Mouse (Mus musculus) hindbrain, embryonic 16.5 days (tissue): ENCODE measurements around the gene Tuba8. TPM values are rescaled to one million over a fixed set of nuclear protein-coding genes. Genes with fewer than 3 reads are reported as not detected.

ENCODE experiments used
- ATAC-seq: fragments of 200-750 bp; cut with Nextera tagmentation; 2 replicates; pipeline ENCODE4 v1.8.0; 2017; ENCODE audit warnings: moderate TSS enrichment, moderate library complexity
- H3K27ac ChIP-seq: fragments of 300-500 bp; sonication (generic); 2 replicates; pipeline ENCODE4 v1.5.1; 2014; ENCODE audit warnings: low read depth, mild to moderate bottlenecking, control low read depth, low read length, moderate library complexity
- H3K27me3 ChIP-seq: fragments of 300-500 bp; sonication (generic); replicated peaks from 2 replicates; pipeline ENCODE4 v1.6.1; 2014; ENCODE audit warnings: low read length; ENCODE audit not compliant: control insufficient read depth, insufficient read depth
- H3K36me3 ChIP-seq: fragments of 300-500 bp; sonication (generic); 2 replicates; pipeline ENCODE4 v1.6.1; 2014; ENCODE audit warnings: mild to moderate bottlenecking, low read length, moderate library complexity, mixed read lengths; ENCODE audit not compliant: control insufficient read depth, insufficient read depth
- H3K4me1 ChIP-seq: fragments of 300-500 bp; sonication (generic); 2 replicates; pipeline ENCODE4 v1.6.1; 2014; ENCODE audit warnings: low read depth, low read length; ENCODE audit not compliant: control insufficient read depth, insufficient read depth
- H3K4me2 ChIP-seq: fragments of 300-500 bp; sonication (generic); 2 replicates; pipeline ENCODE4 v1.6.1; 2014; ENCODE audit warnings: mild to moderate bottlenecking, low read length, control low read depth, moderate library complexity
- H3K4me3 ChIP-seq: fragments of 300-500 bp; sonication (generic); 2 replicates; pipeline ENCODE4 v1.5.1; 2014; ENCODE audit warnings: mild to moderate bottlenecking, low read length, control low read depth, moderate library complexity
- H3K9ac ChIP-seq: fragments of 300-500 bp; sonication (generic); 2 replicates; pipeline ENCODE4 v1.6.1; 2014; ENCODE audit warnings: low read depth, mild to moderate bottlenecking, control low read depth, low read length, moderate library complexity
- H3K9me3 ChIP-seq: fragments of 300-500 bp; sonication (generic); 2 replicates; pipeline ENCODE4 v1.6.1; 2014; ENCODE audit warnings: mild to moderate bottlenecking, low read length, moderate library complexity; ENCODE audit not compliant: control insufficient read depth
- WGBS: fragments of 180-500 bp; shearing (Covaris S2); extraction: QIAGEN DNeasy Blood & Tissue Kit; methylation state at CpG from one replicate; pipeline ENCODE4 v1.1.7; 2014; 5-methylcytosine and 5-hydroxymethylcytosine counted together
- polyA plus RNA-seq: library from polyadenylated mRNA; unstranded; fragments of >200 nt; fragmentation: Nextera tagmentation; extraction: Ambion mirVana; gene quantifications from 2 replicates; pipeline ENCODE4 v1.2.1, GENCODE M21; 2015

Gene Tuba8
- polyA plus RNA-seq, 1 experiment from 2014 or later: 1.8 TPM

- Histone ChIP-seq H3K36me3 (no peaks in the 10 kb centered on the region), H3K9ac (no peak overlapping the region), H3K4me3 (no peak overlapping the region), H3K9me3 (no peaks in the 10 kb centered on the region), H3K27me3 (no peaks in the 10 kb centered on the region), H3K4me1 (no peaks in the 10 kb centered on the region), H3K4me2 (no peak overlapping the region), H3K27ac (no peak overlapping the region)
- 91% methylated on average over 4 of the region's 4 CpGs for WGBS
- ATAC-seq: no peak
These were observed 27.7 kb downstream of the Tuba8 start for GRCm38 (mm10) chr6:121238209-121238608.

- H3K27me3 ChIP-seq: no peaks in the 10 kb centered on the region
- ATAC-seq: no peak
- no peak overlapping the region for H3K4me3 ChIP-seq
- WGBS: 85% methylated on average over 2 of the region's 2 CpGs
- H3K4me1 ChIP-seq: no peaks in the 10 kb centered on the region
- no peaks in the 10 kb centered on the region for H3K36me3 ChIP-seq
- H3K4me2 ChIP-seq: no peak overlapping the region
- no peak overlapping the region for H3K9ac ChIP-seq
- H3K27ac ChIP-seq: no peak overlapping the region
- H3K9me3 ChIP-seq: no peaks in the 10 kb centered on the region
These were observed 31.3 kb downstream of the Tuba8 start for GRCm38 (mm10) chr6:121241780-121242179.

- 62% methylated on average over 10 of the region's 10 CpGs for WGBS
- no peak for ATAC-seq
- H3K27me3 ChIP-seq: no peaks in the 10 kb centered on the region
- H3K4me2 ChIP-seq: no peak overlapping the region
- H3K9ac ChIP-seq: no peak overlapping the region
- no peak overlapping the region for H3K4me3 ChIP-seq
- H3K27ac ChIP-seq: no peak overlapping the region
- no peaks in the 10 kb centered on the region for H3K36me3 ChIP-seq
- H3K9me3 ChIP-seq: no peaks in the 10 kb centered on the region
- H3K4me1 ChIP-seq: no peaks in the 10 kb centered on the region
These were observed 32.7 kb downstream of the Tuba8 start for GRCm38 (mm10) chr6:121243161-121243560.

GRCm38 (mm10) chr6:121245127-121246036, 34.9 kb downstream of the Tuba8 start, which contains the start of gene Usp18:
TSS of gene Usp18 (plus strand) at chr6:121245906.
- Histone ChIP-seq H3K9me3 (no peaks in the 10 kb centered on the region), H3K9ac (peak within 1 kb of the TSS; percentile 58), H3K4me1 (no peaks in the 10 kb centered on the region), H3K27me3 (no peaks in the 10 kb centered on the region), H3K36me3 (no peaks in the 10 kb centered on the region), H3K4me2 (peak within 1 kb of the TSS; percentile 82), H3K27ac (no peak within 1 kb of the TSS), H3K4me3 (peak within 1 kb of the TSS; percentile 44)
- WGBS: 11% methylated on average over 35 of the region's 35 CpGs
- ATAC-seq: peak; percentile 94

- ATAC-seq: peak; percentile 49; the same call in 1 of the 2 replicates
- 19% methylated on average over 4 of the region's 4 CpGs for WGBS
- H3K9me3 ChIP-seq: no peaks in the 10 kb centered on the region
- H3K4me1 ChIP-seq: no peaks in the 10 kb centered on the region
- H3K4me2 ChIP-seq: peak overlapping the region; percentile 82
- peak overlapping the region; percentile 44 for H3K4me3 ChIP-seq
- H3K9ac ChIP-seq: peak overlapping the region; percentile 58
- no peaks in the 10 kb centered on the region for H3K36me3 ChIP-seq
- H3K27ac ChIP-seq: no peak overlapping the region
- no peaks in the 10 kb centered on the region for H3K27me3 ChIP-seq
These were observed 35.5 kb downstream of the Tuba8 start for GRCm38 (mm10) chr6:121246037-121246361.

- Histone ChIP-seq H3K4me2 (no peak overlapping the region), H3K4me3 (no peak overlapping the region), H3K36me3 (no peaks in the 10 kb centered on the region), H3K4me1 (no peaks in the 10 kb centered on the region), H3K27me3 (no peaks in the 10 kb centered on the region), H3K27ac (no peak overlapping the region), H3K9ac (no peak overlapping the region), H3K9me3 (no peaks in the 10 kb centered on the region)
- no peak for ATAC-seq
- 61% methylated on average over 1 of the region's 1 CpGs for WGBS
These were observed 39.9 kb downstream of the Tuba8 start for GRCm38 (mm10) chr6:121250406-121250805.

- Histone ChIP-seq H3K4me2 (no peak overlapping the region), H3K4me3 (no peak overlapping the region), H3K27ac (no peak overlapping the region), H3K4me1 (no peaks in the 10 kb centered on the region), H3K9me3 (no peaks in the 10 kb centered on the region), H3K36me3 (no peaks in the 10 kb centered on the region), H3K27me3 (no peaks in the 10 kb centered on the region), H3K9ac (no peak overlapping the region)
- WGBS: 80% methylated on average over 5 of the region's 5 CpGs
- no peak for ATAC-seq
These were observed 40.8 kb downstream of the Tuba8 start for GRCm38 (mm10) chr6:121251256-121251655.

GRCm38 (mm10) chr6:121260548-121260947, 50.1 kb downstream of the Tuba8 start:
- Histone ChIP-seq H3K9me3 (no peaks in the 10 kb centered on the region), H3K4me2 (no peak overlapping the region), H3K4me1 (no peaks in the 10 kb centered on the region), H3K36me3 (no peaks in the 10 kb centered on the region), H3K27me3 (no peaks in the 10 kb centered on the region), H3K4me3 (no peak overlapping the region), H3K27ac (no peak overlapping the region), H3K9ac (no peak overlapping the region)
- ATAC-seq: no peak
- 31% methylated on average over 9 of the region's 9 CpGs for WGBS

- Histone ChIP-seq H3K27me3 (no peaks in the 10 kb centered on the region), H3K4me1 (no peaks in the 10 kb centered on the region), H3K4me2 (no peak overlapping the region), H3K9me3 (no peaks in the 10 kb centered on the region), H3K4me3 (no peak overlapping the region), H3K36me3 (no peaks in the 10 kb centered on the region), H3K27ac (no peak overlapping the region), H3K9ac (no peak overlapping the region)
- WGBS: 83% methylated on average over 8 of the region's 8 CpGs
- no peak for ATAC-seq
These were observed 50.7 kb downstream of the Tuba8 start for GRCm38 (mm10) chr6:121261233-121261632.
